Mouse (Mus musculus) forebrain, embryonic 12.5 days (tissue): ENCODE results near the gene Bsn. TPM values are rescaled to one million over a fixed set of nuclear protein-coding genes. Genes with fewer than 3 reads are reported as not detected.

Experiments used
- ATAC-seq: fragments of 200-750 bp; cut with Nextera tagmentation; 2 replicates; pipeline ENCODE4 v1.8.0; 2017; ENCODE audit warnings: moderate TSS enrichment; ENCODE audit not compliant: low FRiP score
- H3K27ac ChIP-seq: fragments of 300-500 bp; sonication (generic); 2 replicates; pipeline ENCODE4 v1.5.1; 2016; ENCODE audit warnings: mild to moderate bottlenecking
- H3K27me3 ChIP-seq: fragments of 300-500 bp; sonication (generic); 2 replicates; pipeline ENCODE4 v1.6.1; 2016; ENCODE audit warnings: mild to moderate bottlenecking
- H3K36me3 ChIP-seq: fragments of 300-500 bp; sonication (generic); replicated peaks from 2 replicates; pipeline ENCODE4 v1.6.1; 2016; ENCODE audit warnings: mild to moderate bottlenecking
- H3K4me1 ChIP-seq: fragments of 300-500 bp; sonication (generic); 2 replicates; pipeline ENCODE4 v1.6.1; 2016
- H3K4me2 ChIP-seq: fragments of 300-500 bp; sonication (generic); 2 replicates; pipeline ENCODE4 v1.6.1; 2016; ENCODE audit warnings: mild to moderate bottlenecking, moderate library complexity
- H3K4me3 ChIP-seq: fragments of 300-500 bp; sonication (generic); replicated peaks from 2 replicates; pipeline ENCODE4 v1.5.1; 2016; ENCODE audit warnings: mild to moderate bottlenecking
- H3K9ac ChIP-seq: fragments of 300-500 bp; sonication (generic); 2 replicates; pipeline ENCODE4 v1.6.1; 2016; ENCODE audit warnings: mild to moderate bottlenecking
- H3K9me3 ChIP-seq: fragments of 300-500 bp; sonication (generic); 2 replicates; pipeline ENCODE4 v1.6.1; 2016
- WGBS: fragments of 180-500 bp; shearing (Covaris S2); methylation state at CpG from one replicate; pipeline ENCODE4 v1.1.7; 2016; 5-methylcytosine and 5-hydroxymethylcytosine counted together
- microRNA-seq: library from miRNA; unstranded; fragments of <30 nt; microRNA quantifications from one replicate; pipeline ENCODE4, GENCODE M21; 2017
- polyA plus RNA-seq: library from polyadenylated mRNA; unstranded; fragments of >200 nt; fragmentation: Nextera tagmentation; extraction: Ambion mirVana; gene quantifications from 2 replicates; pipeline ENCODE4 v1.2.1, GENCODE M21; 2016

Gene Bsn
- polyA plus RNA-seq, 1 experiment from 2014 or later: 3.6 TPM

- Histone ChIP-seq H3K9me3 (no peaks in the 10 kb centered on the region), H3K27me3 (no peaks in the 10 kb centered on the region), H3K4me1 (peaks cover 24% of the 10 kb centered on the region), H3K4me3 (no peak overlapping the region), H3K4me2 (no peak overlapping the region), H3K36me3 (peaks cover 68% of the 10 kb centered on the region), H3K27ac (no peak overlapping the region), H3K9ac (no peak overlapping the region)
- ATAC-seq: no peak
- 91% methylated on average over 4 of the region's 4 CpGs for WGBS
These were observed 143.6 kb downstream of the Bsn start for GRCm38 (mm10) chr9:108046582-108046981.

Small RNA genes lying within 50 kb of the gene (microRNA-seq; reads per million reads assigned to microRNA genes)
- gene Gm47303 (not detected), gene Mir7088 (not detected)

Other genes starting within 250 kb of the Bsn start
- gene Traip, start 240.2 kb downstream of the Bsn start, polyA plus RNA-seq: 30.6 and 32.3 TPM in 2 replicates
- gene Uba7, start 214.9 kb downstream of the Bsn start, polyA plus RNA-seq: 5.8 and 6.5 TPM in 2 replicates
- gene Gm20661, start 207.3 kb downstream of the Bsn start, polyA plus RNA-seq: 0.86 and 1.2 TPM in 2 replicates
- 14.3 and 18.3 TPM in 2 replicates for gene Inka1, start 204.5 kb downstream of the Bsn start, polyA plus RNA-seq
- gene Cdhr4, start 197.9 kb downstream of the Bsn start, polyA plus RNA-seq: 0.82 and 2.1 TPM in 2 replicates
- 0.49 TPM in 1 of 2 replicates, not detected in the other for gene Gm20662, start 194.0 kb downstream of the Bsn start, polyA plus RNA-seq
- gene Ip6k1, start 187.9 kb downstream of the Bsn start, polyA plus RNA-seq: 82.3 and 88.2 TPM in 2 replicates
- 18.2 and 19.3 TPM in 2 replicates for gene Gmppb, start 141.1 kb downstream of the Bsn start, polyA plus RNA-seq
- 3.6 and 3.8 TPM in 2 replicates for gene Amigo3, start 137.2 kb downstream of the Bsn start, polyA plus RNA-seq
- 0.27 and 0.41 TPM in 2 replicates for gene Mst1, start 109.9 kb downstream of the Bsn start, polyA plus RNA-seq
- 36.9 and 41.2 TPM in 2 replicates for gene Rnf123, start 107.0 kb downstream of the Bsn start, polyA plus RNA-seq
- 51.1 and 56.0 TPM in 2 replicates for gene Apeh, start 95.8 kb downstream of the Bsn start, polyA plus RNA-seq
- 62.7 and 67.9 TPM in 2 replicates for gene Dag1, start 73.6 kb upstream of the Bsn start, polyA plus RNA-seq
- 65.0 and 69.8 TPM in 2 replicates for gene Nicn1, start 100.0 kb upstream of the Bsn start, polyA plus RNA-seq
- 17.7 and 22.4 TPM in 2 replicates for gene Amt, start 106.5 kb upstream of the Bsn start, polyA plus RNA-seq
- 331 and 341 TPM in 2 replicates for gene Rhoa, start 115.7 kb upstream of the Bsn start, polyA plus RNA-seq
- 30.5 and 30.7 TPM in 2 replicates for gene Tcta, start 115.8 kb upstream of the Bsn start, polyA plus RNA-seq
- gene Gpx1, start 148.5 kb upstream of the Bsn start, polyA plus RNA-seq: 574 and 659 TPM in 2 replicates
- gene Usp4, start 157.5 kb upstream of the Bsn start, polyA plus RNA-seq: 137 and 144 TPM in 2 replicates
- 1.8 and 1.9 TPM in 2 replicates for gene 1700102P08Rik, start 202.4 kb upstream of the Bsn start, polyA plus RNA-seq
- 1.1 and 1.4 TPM in 2 replicates for gene Ccdc36, start 238.1 kb upstream of the Bsn start, polyA plus RNA-seq
- gene BC048562, start 246.1 kb upstream of the Bsn start, polyA plus RNA-seq: not detected in 2 replicates